In genomic region chr6:134566818-134567485, GRCm38 (mm10) we compare ENCODE assay signal across 8 mouse cellular contexts. TPM values are rescaled to one million over a fixed set of nuclear protein-coding genes. Genes with fewer than 3 reads are reported as not detected.
DNase-seq lines count a peak whose midpoint lies in the region; ATAC-seq lines count a peak whose summit lies in the region.

Lrp6 (minus strand) TSS chr6:134566965.

- no peaks in the 10 kb centered on the region for H3K9me3 ChIP-seq in midbrain, embryonic 11.5 days (ENCODE audit: control insufficient read depth, low read length)

- H3K9ac ChIP-seq in midbrain, embryonic 11.5 days (ENCODE audit: low read length), result peak within 1 kb of the TSS; percentile 98

- intact Hi-C loops in left cerebral cortex, postnatal 4 days (cut with DNase I), result loop anchor here (10.0 kb wide), 1 partner anchor 92 kb away; no protein-coding TSS in a partner anchor

- H3K4me1 ChIP-seq in midbrain, embryonic 11.5 days (ENCODE audit: control insufficient read depth, insufficient read depth, low read length), result peaks cover 15% of the 10 kb centered on the region

- H3K27me3 ChIP-seq in midbrain, embryonic 11.5 days (ENCODE audit: control insufficient read depth, insufficient read depth, low read length), result no peaks in the 10 kb centered on the region

- H3K36me3 ChIP-seq in midbrain, embryonic 11.5 days (ENCODE audit: control insufficient read depth, insufficient read depth, low read length), result no peaks in the 10 kb centered on the region

- H3K27ac ChIP-seq in midbrain, embryonic 11.5 days (ENCODE audit: low read depth, low read length), result peak within 1 kb of the TSS; percentile 99

- ATAC-seq in granulocyte monocyte progenitor cell, adult 5-6 weeks (replicated peaks; ENCODE audit: poor library complexity, severe bottlenecking), result peak; percentile 88
- ATAC-seq in midbrain, embryonic 11.5 days (ENCODE audit: low FRiP score), result peak; percentile 96

- peak within 1 kb of the TSS; percentile 77 for H3K4me3 ChIP-seq in midbrain, embryonic 11.5 days (ENCODE audit: low read depth, low read length)

- H3K4me2 ChIP-seq in midbrain, embryonic 11.5 days, result peak within 1 kb of the TSS; percentile 71

- DNase-seq in adrenal gland, adult 8-10 months, result peak; percentile 47
- peak; percentile 77 for DNase-seq in embryo, embryonic 11.5 days (ENCODE audit: low read depth, low spot score)
- DNase-seq in kidney, adult 11 months, result peak; percentile 76
- peak; percentile 86 for DNase-seq in left cerebral cortex, postnatal 4 days
- peak; percentile 98 for DNase-seq in midbrain, embryonic 11.5 days (ENCODE audit: low spot score, missing footprints)
- peak; percentile 84 for DNase-seq in right cerebral cortex, postnatal 4 days
- DNase-seq in yolk sac, embryonic 10.5 days (ENCODE audit: low spot score), result peak; percentile 88

- WGBS in midbrain, embryonic 11.5 days, result under 1% methylated on average over 99 of the region's 99 CpGs

RNA-seq across cellular contexts. Expression of gene Lrp6, which starts in this region (rescaled TPM):
- 10 to 100 TPM; 74.7 to 92.6 (median 89.5) TPM for total RNA-seq in adrenal gland, adult 8-10 months (2022)
- 17.2 and 22.6 TPM in 2 replicates for total RNA-seq in granulocyte monocyte progenitor cell, adult 5-6 weeks (2014; fragmentation: Nextera tagmentation)
- 31.3 and 36.1 TPM in 2 replicates for total RNA-seq in granulocyte monocyte progenitor cell, adult 5-6 weeks (2017)
- total RNA-seq in left cerebral cortex, postnatal 4 days (2021), result 10 to 100 TPM; 50.1 to 51.5 TPM
- 25.0 and 27.5 TPM in 2 replicates for polyA plus RNA-seq in midbrain, embryonic 11.5 days (2014; fragmentation: Nextera tagmentation; extraction: Ambion mirVana)

Comparison
In these comparisons a context has a peak if more than half of its experiments do, and no peak if none do; other contexts are left out.
1. Peak in every context shown above with its lines: DNase-seq, ATAC-seq, H3K4me3 ChIP-seq and H3K27ac ChIP-seq.
2. DNase-seq: peak in every context shown above with its lines; median percentile 98 in midbrain, embryonic 11.5 days; 88 in yolk sac, embryonic 10.5 days; 86 in left cerebral cortex, postnatal 4 days; 84 in right cerebral cortex, postnatal 4 days; 77 in embryo, embryonic 11.5 days; 76 in kidney, adult 11 months; 47 in adrenal gland, adult 8-10 months.